Mouse (Mus musculus): Measurements from ENCODE around the gene Atg7. TPM values are rescaled to one million over a fixed set of nuclear protein-coding genes. Genes with fewer than 3 reads are reported as not detected.
"Not testable (repeated sequence)": the region's sequence is repeated elsewhere in the genome, so short reads cannot be mapped to it uniquely, and the experiment has no call there.

The Atg7 gene
- total RNA-seq (2021), result 10 to 100 TPM; 10.4 to 14.7 TPM

DNA sequence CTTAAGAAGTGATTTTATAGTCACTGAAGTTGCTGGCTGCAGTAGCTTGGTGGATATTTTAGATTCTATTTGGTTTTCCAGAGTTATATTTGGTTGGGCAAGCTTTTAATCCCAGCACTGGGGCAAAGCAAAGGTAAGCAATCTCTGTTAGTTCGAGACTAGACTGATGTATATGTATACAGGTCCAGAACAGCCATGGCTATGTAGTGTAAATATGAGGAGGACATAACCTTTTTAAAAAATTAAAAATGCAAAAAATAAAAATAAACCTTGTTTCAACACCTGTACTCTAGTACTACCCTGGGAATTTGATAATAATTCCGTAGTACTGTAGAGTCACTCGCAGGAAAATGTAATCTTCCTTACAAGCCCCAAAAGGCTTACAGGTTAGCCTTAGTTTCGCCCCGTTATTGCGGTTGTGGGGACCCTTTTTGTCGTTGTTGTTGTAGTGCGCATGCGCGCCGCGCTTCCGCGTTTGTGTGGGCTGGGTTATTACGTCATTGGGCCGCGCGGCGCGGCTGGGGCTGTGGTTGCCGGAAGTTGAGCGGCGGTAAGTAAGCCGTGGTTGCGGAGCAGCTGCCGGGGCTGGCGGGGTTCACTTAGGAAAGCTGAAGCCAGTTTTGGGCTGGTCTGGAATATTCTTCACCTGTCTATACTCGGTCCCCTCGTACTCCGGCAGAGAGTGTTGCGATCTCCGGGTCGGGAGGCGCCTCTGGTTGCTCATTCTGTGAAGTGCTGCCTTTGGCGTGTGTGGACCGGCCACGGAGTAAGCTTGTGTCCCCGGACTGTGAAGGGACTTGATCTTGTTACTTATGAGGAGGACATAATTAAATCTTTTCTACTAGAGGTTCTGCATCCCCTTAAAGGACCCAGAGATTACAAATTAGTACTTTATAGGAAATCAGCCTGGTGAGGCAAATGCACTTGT is at the start of gene Atg7:
Gene Atg7, plus strand, starts transcription at position 497 of the 928 bp plus-strand sequence.
- intact Hi-C loops (cut with DNase I), result no loop called here
- DNase-seq, result peak; percentile 92 to 93

DNA sequence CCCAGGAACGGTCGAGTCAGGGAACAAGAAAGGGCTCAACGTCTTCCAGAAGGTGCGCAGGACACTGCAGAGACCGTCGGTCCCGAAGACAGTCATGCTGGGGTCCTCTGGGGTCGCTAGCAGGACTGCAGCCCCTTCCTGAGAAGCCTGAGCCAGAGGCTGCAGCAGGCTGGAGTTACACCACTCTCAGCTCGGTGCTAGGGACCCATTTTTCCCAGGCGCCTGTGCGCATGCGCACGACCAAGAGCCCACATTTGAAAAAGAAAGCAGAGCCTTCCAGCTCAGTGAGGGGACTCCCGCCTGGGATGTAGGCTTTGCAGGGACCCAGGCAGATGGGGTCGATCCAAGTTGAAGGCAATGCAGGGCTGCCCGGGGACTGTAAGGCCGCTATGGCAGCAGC is 28.8 kb upstream of the Atg7 start:
- peak; percentile 28 to 54 for DNase-seq

GRCm38 (mm10) chr6:114633886-114634285 is 9.0 kb upstream of the Atg7 start:
- DNase-seq; intact Hi-C loops (cut with DNase I): not testable (repeated sequence)

More for the DNA sequence above, 28.8 kb upstream of the Atg7 start:
- intact Hi-C loops (cut with DNase I), result not testable (repeated sequence)

GRCm38 (mm10) chr6:114643716-114644115 is 819 bp downstream of the Atg7 start:
- no peak for DNase-seq
- intact Hi-C loops (cut with DNase I), result no loop called here

DNA sequence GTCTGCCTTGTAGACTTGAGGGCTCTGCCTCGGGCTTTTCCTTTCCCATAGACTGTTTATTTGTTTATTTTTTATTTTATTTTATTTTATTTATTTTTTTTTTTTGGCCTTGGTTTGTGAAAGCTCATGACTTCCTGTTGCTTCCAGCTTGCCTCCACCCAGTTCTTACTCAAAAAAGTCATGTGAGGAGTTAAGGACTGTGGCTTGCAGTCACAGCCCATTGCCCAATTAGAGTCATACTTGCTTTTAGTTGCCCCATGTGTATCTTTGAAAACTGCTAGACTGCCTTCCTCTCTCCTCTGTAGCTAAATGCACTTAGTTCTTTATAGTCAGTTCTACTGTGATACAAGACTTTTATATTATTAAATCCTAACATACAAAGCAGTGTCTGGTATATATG is 1.6 kb downstream of the Atg7 start:
- intact Hi-C loops (cut with DNase I), result no loop called here
- DNase-seq, result no peak

DNA sequence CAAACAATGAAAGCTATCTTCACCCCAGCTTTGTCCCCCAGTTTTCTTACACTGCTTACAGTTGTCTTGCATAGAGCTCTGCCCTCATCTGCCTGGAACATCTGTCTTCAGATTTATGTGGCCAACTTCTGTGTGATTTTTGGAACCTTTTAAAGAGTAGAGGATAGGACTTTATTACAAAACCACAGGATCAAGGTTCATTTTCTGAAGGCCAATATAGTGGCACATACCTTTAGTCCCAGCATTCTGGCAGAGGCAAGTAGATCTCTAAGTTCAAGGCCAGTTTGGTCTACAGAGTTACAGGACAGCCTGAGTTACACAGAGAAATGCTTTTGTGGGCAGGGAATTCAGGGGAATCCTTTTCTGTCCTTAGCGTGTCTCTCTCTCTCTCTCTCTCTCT is 3.3 kb downstream of the Atg7 start:
- DNase-seq, result no peak
- intact Hi-C loops (cut with DNase I), result no loop called here

DNA sequence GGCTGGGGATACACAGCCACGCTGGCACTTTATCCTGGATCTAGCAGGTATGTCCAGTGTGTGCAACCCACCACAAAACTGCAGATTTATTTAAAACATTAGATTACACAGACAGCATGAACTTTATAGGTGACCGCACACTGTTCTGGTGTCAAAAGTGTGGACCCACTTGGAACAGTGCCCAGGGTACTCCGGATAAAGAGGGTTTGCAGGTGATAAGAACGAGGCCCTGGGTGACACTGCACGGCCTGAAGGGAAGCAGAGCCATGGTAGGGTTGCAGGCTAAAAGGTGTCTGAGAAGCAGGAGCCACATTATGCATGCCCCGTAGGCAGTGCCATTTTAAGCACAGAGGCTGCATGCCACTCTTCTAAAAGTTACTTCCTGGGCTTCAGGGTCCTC is 4.1 kb downstream of the Atg7 start:
- DNase-seq, result no peak
- intact Hi-C loops (cut with DNase I), result no loop called here

DNA sequence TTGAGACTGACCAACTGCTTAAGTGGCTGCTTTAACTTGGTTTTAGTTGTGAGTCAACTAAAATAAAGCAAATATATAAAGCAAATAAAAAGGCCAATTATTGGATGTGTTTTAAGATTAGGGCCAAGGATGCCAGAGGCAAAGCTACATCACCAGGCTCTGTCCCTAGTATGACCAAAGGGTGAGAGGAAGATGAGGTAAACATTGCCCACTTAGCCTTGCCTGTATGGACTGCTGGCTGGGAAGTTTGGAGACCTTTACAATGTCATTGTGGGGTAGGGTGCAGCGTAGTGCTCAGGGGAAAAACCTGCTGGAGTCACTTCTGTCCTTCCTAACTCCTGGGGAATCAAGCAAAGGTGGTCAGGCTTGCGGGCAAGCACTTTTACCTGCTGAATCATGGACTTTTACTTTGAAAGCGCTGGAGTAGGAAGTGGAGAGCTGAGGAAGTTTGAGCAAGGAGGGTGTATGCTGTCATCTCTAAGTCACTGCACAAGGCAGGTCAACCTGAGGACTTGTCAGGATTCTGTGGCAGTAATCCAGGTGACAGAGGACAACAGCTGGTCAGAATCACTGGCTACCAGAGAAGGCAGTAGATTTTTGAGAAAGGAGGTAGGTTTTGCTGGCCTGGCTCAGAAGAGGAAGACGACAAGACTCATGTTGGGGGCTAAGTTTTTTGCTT is 5.6 kb downstream of the Atg7 start:
- DNase-seq, result no peak
- intact Hi-C loops (cut with DNase I), result no loop called here

DNA sequence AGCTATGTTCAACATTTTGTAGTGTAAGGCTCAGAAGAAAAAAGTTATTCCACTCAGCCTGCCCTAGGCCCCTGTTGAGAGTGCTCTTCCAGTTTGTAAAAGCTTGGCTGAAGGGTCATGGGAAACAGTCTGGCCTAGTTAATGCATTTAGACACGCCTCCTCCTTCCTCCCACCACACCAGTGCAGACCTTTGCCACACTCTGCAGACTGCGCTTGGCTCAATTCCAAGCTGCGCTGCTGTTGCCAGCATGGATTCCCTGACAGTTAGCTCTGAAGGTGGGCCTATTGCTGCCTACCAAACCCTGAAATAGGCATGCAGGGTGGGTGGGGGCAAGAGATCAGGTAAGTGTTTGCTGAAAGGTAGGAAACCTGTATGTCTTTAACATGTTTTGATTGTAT is 9.3 kb downstream of the Atg7 start:
- no peak for DNase-seq
- intact Hi-C loops (cut with DNase I), result no loop called here

DNA sequence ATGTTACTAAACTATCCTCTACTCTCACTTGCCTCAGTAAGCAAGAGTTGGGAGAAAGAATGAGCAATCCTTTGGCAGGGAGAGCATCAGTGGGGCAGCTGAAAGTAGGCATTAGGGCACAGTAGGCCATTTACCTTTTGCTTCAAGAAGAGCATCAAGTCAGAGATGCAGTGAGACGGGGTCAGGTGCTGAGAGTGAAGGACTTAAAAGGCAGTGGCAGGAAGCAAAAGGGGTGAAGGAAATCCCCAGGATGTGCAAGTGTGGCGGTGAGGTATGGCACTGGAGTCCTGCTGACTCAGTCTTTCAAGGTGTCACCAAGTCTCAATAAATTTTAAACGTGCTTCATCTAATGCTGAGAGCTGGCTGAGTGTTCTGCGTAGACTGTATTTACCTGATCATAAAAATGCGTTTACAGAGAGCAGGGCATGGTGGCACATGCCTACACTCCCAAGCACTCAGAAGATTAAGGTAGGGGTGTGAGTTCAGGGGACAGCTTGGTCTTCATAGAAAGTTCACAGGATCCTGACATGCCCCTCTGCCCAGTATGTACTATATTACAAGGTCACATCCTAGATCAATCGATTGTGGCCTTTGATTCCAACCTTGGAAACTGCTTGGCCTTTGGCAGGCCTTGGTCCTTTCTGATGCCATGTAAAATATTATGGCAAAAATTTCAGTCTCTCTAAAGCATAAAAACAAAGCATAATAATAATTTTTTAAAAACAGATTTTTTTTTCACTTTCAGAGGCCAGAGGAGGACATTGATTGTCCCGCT is 14.1 kb downstream of the Atg7 start:
- intact Hi-C loops (cut with DNase I), result no loop called here
- no peak for DNase-seq

DNA sequence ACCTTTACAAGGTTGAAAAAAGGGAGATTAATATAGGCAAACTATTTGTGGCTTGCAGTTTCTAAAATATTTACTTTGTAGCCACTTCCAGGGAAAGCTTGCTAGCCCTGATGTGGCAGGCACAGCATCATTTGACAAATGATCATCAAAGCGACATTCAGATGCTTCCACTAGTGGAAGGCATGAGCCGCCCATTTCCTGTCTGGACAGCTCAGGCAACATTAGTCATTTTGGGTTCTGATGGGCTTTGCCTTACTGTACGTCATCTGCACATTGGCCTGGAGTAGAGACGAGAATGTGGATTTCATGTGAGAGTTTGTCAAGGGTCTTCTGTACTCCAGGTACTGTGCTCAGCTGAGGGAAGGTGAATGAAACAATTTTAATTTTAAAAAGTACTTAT is 14.9 kb downstream of the Atg7 start:
- no peak for DNase-seq
- intact Hi-C loops (cut with DNase I), result no loop called here

DNA sequence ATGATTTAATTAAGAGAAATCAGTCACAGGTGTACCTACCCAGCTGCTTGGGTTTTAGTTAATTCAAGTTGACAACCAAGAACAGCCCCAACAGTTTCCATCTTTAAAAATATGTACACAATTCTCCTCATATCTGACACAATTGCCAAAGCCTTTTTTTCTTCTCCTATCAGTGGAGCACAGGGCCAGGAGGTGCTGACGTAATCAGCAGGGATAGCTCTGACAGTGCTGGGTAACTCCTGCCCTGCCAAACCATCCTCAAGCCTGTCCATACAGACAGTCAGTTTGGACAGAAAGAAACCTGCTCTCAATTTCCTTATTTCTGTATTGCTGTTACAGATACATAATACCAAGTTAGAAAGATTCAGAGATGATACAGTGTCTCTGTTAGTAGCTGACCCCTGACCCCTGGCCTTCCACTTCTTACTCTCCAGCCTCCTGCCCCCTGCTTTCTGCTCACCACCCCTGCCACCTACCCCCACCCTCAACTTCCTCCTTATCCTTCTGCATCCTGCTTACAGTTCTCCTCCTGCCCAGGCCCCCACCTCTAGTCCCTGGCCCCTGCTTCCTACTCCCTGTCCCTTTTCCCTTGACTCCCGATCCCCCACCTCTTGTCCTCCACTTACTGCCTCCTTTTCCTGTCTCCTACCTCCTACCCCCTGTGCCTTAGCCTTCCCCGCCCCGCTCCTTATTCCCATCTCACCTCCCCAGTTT is 16.5 kb downstream of the Atg7 start:
- no peak for DNase-seq
- intact Hi-C loops (cut with DNase I), result no loop called here

- intact Hi-C loops (cut with DNase I), result no loop called here
- DNase-seq, result peak; percentile 5 to 21
These were observed 17.3 kb downstream of the Atg7 start for GRCm38 (mm10) chr6:114659992-114660800.

GRCm38 (mm10) chr6:114663707-114664106 is 20.8 kb downstream of the Atg7 start:
- peak in 1 of 2 experiments; percentile 15 for DNase-seq
- intact Hi-C loops (cut with DNase I), result no loop called here

GRCm38 (mm10) chr6:114664716-114665115 is 21.8 kb downstream of the Atg7 start:
- intact Hi-C loops (cut with DNase I), result no loop called here
- DNase-seq, result peak; percentile 24 to 38

GRCm38 (mm10) chr6:114667518-114667917 is 24.6 kb downstream of the Atg7 start:
- no peak for DNase-seq
- intact Hi-C loops (cut with DNase I), result no loop called here

DNA sequence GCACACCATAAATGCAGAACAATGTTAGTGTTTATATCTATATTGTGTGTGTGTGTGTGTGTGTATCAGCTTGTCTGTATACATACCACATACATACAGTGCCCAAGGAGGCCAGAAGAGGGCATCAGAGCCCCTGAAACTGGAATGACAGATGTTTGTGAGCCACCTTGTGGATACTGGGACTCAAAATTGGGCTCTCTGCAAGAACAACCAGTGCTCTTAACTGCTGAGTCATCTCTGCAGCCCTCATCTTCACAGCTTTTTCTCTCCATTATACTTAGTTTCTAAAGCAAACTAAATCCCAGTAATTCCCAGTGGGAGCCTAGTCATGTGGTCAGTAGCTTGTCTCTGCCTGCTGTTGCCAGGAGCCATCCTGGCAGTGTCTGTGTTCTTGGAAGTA is 31.9 kb downstream of the Atg7 start:
- no peak for DNase-seq
- intact Hi-C loops (cut with DNase I), result no loop called here

GRCm38 (mm10) chr6:114676091-114676490 is 33.2 kb downstream of the Atg7 start:
- DNase-seq, result no peak
- intact Hi-C loops (cut with DNase I), result no loop called here

DNA sequence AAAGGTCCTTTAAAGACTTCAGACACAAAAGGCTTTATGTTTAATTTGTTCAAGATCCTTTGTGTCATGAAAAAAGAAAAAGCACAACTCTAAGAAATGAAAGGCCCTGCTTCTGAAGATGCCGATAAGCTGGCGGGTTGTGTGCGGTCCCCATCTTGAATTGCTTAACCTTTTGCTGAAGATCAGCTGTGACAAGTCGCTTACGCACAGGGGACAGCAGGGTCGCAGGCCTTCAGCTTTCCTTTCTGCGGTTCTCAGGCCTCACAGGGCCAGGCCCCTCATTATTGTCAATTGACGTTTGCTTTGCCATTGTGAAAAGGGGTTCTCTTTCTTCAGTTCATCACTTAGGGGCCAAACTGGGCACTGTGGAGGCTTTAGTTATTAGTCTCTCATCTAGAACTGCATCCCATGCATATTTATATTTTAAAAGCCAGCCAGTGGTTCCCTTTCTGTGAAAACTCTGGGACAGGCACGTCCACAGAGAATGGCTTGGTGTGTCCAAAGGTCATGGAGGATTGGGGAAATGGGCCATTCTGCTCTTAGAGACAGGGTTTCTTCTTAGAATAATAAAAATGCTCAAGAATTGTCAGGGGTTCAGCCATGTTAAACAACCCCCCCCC is 39.3 kb downstream of the Atg7 start:
- intact Hi-C loops (cut with DNase I), result no loop called here
- no peak for DNase-seq

Measured in heart, postnatal 36 days (tissue).